Mouse (Mus musculus): ENCODE measurements around the gene Wdr17.
"Not testable (repeated sequence)": the region's sequence is repeated elsewhere in the genome, so short reads cannot be mapped to it uniquely, and the experiment has no call there.

The Wdr17 gene

GRCm38 (mm10) chr8:54791858-54792698 lies 94.9 kb downstream of the Wdr17 start:
- in situ Hi-C loops (cut with MboI), result no loop called here

DNA sequence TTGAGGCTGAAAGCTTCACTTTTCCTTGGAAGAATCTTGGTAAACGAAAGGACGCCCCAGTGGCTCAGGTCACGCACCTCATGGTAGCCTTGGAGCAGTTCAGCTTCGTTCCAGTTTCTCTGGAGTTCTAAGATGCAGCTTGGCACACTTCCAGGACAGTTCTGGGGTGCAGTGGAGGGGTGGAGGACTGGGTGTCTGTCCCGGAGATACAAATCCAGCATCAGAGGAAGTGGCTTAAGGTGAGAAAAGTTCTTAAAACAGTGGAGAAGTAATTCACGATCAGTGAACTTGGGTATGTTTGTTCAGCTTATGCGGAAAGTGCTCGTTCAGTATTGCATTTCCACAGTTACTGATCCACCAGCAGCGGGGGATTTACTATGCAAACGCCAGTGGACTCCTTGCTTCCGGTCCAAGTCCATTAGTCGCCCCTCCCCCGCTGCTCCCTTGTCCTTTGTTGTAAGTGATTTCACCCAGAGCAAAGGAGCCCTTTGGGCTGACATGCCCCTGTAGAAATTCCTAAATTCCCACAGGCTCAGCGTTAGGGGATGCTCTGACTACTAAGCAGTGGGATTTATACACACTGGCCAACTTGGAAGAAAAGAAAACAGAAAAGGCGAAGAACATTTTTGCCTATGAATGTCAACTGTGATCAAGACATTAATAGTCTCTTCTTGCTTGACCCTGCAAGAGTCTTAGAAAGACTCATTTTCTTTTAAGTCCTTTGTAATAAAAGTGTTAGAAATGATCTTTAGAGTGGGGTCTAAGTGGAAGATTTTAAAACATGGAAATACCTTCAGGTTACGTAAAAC lies 106.6 kb downstream of the Wdr17 start:
- in situ Hi-C loops (cut with MboI), result no loop called here

DNA sequence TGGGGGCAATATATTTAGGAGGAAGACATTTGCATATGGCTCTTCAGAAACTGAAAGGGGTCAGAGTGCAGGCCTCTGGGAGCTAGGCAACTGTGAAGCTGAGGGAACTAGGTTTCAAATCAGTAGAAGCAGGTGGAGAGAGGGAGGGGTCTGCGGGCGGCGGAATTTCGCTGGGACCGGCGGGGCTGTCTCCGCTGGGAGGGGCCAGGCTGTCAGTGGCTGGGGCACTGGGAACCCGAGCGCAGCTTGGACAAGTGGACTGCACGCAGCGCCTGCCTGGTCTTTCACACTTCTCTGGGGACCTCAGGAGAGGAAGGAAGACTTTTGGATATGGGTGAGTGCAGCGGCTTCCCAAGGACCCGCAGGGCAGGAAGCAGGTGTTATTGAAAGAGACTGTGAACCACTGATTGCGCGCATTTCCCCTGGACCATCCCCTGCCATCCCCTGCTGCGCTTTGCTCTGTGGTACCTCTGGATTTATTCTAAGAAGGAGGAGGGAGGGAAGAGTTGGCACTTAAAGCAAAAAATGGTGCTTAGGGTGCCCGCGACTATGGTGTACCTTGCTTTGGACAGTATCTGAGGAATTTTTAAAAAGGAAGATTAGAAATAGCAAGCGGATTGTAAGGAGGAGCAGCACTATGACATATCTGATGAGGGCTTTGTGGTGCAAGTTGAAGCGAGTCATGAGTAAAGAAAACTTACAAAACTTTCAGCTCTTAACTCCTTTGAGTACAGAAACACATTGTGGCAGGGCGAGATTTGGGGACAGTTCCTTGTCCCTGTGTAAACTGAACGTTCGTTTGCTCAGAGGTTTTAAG lies 107.5 kb downstream of the Wdr17 start:
- in situ Hi-C loops (cut with MboI), result no loop called here

DNA sequence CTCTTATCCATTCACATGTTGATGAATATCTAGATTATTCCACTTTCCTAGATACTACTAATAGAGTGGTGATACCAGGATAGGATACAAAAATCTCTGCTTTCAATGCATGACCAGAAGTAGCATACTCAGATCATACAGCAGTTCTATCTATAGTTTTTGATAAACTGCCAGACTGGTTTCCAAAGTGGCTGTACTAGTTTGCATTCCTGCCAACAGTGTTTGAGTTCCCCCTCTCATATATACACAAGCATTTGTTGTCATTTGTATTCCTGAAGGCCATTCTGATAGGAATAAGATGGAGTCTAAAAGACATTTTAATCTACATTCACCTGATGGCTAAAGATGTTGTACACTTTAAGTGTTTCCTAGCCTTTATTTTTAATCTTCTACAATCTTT lies 110.0 kb downstream of the Wdr17 start:
- in situ Hi-C loops (cut with MboI), result no loop called here

- in situ Hi-C loops (cut with MboI), result no loop called here
Measured at GRCm38 (mm10) chr8:54776241-54776640, 110.7 kb downstream of the Wdr17 start.

- in situ Hi-C loops (cut with MboI), result no loop called here
Measured at GRCm38 (mm10) chr8:54757646-54758045, 129.3 kb downstream of the Wdr17 start.

DNA sequence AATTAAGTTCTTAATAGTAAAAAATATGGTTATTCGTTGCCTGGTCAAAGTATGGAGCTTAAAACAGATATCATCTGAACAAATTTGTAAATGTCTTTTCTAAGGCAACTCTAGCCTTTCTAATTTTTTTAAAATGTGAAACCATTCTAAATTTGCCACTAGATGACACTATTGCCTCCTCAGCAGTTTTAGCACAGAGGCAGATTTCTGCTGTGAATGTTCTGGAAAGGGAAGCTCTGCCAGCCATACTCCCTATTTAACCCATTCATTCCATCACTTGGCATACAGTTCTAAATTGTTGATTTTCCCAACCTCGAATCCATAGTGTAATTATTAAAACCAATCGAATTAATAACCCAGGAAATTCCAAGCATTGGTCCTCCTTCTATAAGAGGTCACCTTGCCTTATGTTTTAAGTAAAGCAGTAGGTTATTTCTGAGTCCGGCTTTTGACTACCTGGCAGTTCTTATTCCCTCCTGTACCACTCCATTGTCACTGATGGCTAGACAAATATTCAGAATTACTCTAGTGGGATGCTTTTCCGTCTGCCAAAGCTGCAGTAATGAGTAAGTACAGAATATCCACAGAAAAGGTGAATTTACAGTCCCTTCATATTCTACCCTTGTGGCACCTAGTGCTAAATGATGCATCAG lies 150.2 kb downstream of the Wdr17 start:
- in situ Hi-C loops (cut with MboI), result no loop called here

DNA sequence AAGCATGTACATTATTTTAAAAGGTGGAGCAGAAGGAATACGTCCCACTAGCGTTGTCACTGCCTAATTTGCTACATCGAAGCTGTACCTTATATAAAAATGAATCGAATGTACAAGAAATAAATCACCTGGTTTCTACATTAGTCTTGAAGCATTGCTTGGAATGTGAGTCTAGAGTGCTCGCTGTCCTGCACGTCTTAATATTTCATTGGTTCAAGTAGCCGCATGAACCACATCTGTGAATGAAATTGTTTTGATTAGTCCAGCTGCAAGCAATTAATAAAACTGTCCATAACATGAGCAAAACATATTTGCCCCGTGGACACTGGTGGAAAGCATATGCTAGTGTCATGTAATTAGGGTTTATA lies 162.3 kb downstream of the Wdr17 start:
- in situ Hi-C loops (cut with MboI), result no loop called here

DNA sequence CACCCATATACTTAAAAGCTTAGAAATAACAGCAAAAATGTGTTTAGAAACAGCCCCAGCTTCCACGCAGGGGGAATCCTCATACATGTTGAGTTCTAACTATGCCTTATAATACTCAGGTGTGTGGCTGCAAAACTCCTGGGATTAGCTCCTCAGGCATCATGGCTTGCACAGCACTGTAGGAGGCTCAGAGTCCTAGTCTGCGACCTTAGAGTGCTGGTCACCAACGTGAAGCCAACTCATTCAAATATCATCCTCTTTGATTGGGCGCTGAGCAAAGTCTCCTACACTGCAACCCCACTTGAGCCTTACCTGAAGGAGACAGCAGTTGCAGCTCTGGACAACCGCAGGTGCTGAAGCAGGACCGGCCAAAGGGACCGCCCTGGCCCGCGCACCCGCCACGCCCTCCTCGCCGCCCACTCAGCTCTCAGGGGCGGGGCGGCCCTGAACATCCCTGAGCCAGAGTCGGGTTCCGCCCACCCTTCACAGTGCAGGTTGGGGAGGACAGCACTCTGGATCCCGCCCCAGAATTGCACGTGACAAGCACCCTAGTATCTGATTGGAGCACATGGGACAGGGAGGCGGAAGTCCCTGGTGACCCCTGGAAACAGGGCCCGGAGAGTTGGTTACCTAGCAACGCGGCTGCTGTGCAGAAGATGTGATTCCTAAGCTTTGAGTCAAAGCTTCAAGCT lies 162.9 kb downstream of the Wdr17 start:
- in situ Hi-C loops (cut with MboI), result no loop called here

- in situ Hi-C loops (cut with MboI), result no loop called here
Measured at GRCm38 (mm10) chr8:54718515-54718914, 168.5 kb downstream of the Wdr17 start.

DNA sequence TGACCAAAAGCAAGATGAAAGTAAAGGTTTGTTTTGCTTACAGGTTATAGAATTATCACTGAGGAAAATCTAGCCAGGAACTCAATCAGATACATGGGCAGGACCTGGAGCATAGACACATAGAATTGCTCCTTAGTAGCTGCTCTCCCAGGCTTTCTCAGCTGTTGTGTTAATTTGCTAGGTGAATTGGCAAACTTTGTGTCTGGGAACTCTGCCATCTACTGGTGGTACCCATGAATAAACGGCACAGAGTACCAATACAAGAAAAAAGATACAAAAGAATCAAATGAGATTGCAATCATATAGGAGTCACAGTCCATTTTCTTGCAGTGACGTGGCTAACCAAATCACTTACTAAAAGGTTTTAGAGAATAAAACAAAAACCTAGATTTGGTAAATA lies 181.2 kb downstream of the Wdr17 start:
- in situ Hi-C loops (cut with MboI), result no loop called here

GRCm38 (mm10) chr8:54671806-54672205 lies 215.2 kb downstream of the Wdr17 start:
- in situ Hi-C loops (cut with MboI), result no loop called here

- in situ Hi-C loops (cut with MboI), result no loop called here
Measured at GRCm38 (mm10) chr8:54667756-54668155, 219.2 kb downstream of the Wdr17 start.

DNA sequence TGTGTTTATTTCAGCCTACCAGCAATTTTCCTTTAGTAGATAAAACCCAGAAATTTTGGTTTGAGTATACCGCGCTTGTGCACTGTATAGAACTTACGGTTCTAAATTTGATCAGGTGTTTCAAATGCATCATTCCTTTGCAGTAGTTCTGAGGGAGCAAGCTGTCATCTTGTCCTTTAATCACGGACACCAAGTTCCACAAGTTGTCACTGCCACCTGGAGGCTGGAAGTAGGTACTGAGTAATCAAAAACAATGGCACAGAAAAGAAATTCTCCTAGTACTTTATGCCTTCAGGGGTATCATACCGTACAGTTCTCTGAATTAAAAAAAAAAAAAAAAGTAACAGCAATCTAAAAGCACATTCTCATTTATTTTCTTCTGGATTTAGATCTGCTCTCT lies 226.3 kb downstream of the Wdr17 start:
- in situ Hi-C loops (cut with MboI), result no loop called here

DNA sequence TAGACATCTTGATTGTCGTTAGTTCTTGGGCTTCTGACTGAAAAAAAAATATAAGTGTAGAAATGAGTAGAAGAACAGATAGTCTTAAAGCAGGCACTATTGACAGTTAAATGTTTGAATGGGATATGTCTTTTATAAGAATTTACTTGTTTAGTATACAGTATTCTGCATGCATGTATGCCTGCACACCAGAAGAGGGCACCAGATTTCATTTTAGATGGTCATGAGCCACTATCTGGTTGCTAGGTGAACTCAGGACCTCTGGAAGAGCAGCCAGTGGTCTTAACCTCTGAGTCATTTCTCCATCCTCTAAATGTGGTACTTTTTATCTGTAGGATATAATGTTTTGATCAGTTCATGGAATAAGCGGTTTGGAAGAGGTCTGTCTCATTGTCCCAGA lies 227.3 kb downstream of the Wdr17 start:
- in situ Hi-C loops (cut with MboI), result loop anchor here (10.0 kb wide), 1 partner anchor 145 kb away; no protein-coding TSS in a partner anchor

DNA sequence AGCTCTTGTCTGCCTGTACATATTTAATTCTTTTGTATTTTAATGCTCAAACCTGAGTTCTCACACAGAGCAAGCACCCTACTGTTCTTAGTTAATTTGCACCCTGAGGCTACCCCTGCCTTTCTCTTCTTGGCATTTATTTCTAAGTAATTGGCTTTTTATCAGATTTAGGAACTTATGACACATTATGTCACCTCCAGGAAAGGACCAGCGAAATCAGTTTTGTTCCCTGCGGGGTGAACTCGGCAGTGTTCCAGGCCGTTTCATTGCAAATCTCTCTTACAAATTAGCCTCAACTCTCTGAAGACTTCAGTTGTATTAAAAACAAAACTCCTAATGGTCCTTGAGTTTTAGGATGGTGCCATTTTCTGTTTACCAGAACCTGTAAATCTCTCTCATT lies 248.3 kb downstream of the Wdr17 start:
- in situ Hi-C loops (cut with MboI), result no loop called here

- in situ Hi-C loops (cut with MboI), result not testable (repeated sequence)
Measured at GRCm38 (mm10) chr8:54616710-54617109, 270.3 kb downstream of the Wdr17 start.

- in situ Hi-C loops (cut with MboI), result no loop called here
Measured at GRCm38 (mm10) chr8:54610238-54610637, 276.7 kb downstream of the Wdr17 start.

DNA sequence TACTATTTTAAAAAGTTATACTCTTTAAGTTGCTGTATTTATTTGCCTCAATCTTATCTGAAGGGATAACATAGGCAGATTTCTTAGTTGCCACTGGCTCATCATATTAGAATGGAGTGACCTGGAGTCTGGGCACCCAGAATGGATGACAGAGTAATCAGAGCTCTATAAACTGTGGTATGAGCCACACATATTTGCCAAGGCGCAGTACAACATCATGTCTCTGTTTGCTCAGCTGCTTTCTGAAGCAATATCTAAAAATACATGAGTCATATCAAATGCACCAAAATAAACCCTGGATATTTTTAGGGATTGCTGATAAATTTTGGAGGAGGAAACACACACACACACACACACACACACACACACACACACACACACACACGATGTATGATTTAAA lies 277.6 kb downstream of the Wdr17 start:
- in situ Hi-C loops (cut with MboI), result no loop called here

DNA sequence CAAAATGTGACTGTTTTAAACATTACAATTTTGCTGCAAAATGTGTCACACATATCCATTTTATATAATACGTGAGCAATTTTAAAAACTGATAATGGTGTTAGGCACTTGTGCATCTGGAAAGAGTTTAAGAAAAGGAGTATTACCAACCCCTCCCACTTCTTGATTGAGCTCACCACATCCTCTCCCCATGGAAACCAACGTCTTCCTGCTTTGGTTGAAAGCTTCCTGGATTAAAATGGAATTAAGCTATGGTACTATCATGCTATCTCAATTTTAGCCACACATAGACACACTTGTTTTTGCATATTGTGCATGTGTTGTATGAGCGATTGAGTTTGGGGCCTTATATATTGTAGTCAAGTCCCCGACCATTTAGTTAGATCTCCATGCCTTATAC lies 283.5 kb downstream of the Wdr17 start:
- in situ Hi-C loops (cut with MboI), result no loop called here

GRCm38 (mm10) chr8:54600671-54601251 lies 286.2 kb downstream of the Wdr17 start, which contains the start of gene Spata4:
TSS of gene Spata4 (plus strand) at chr8:54600781.
- in situ Hi-C loops (cut with MboI), result no loop called here

Measured in mature B cell (primary cell).